Mouse (Mus musculus): ENCODE results near the gene Cemip2. TPM values are rescaled to one million over a fixed set of nuclear protein-coding genes. Genes with fewer than 3 reads are reported as not detected.

Cemip2 gene
- total RNA-seq, 2 experiments from 2014 or later: 12.2 to 14.0 TPM

Other genes starting within 250 kb of the Cemip2 start
- 10 to 100 TPM; 12.0 to 15.7 TPM for gene 1110059E24Rik, start 125.4 kb upstream of the Cemip2 start, total RNA-seq (2021)
- gene Abhd17b, start 125.2 kb upstream of the Cemip2 start, total RNA-seq (2021): 10 to 100 TPM; 13.6 to 14.3 TPM

Data from heart, postnatal 36 days (tissue).